Mouse (Mus musculus): ENCODE results near the gene Phpt1.
A peak's percentile ranks its signal among the peaks of the same experiment; 100 is the strongest.

Gene Phpt1

DNA sequence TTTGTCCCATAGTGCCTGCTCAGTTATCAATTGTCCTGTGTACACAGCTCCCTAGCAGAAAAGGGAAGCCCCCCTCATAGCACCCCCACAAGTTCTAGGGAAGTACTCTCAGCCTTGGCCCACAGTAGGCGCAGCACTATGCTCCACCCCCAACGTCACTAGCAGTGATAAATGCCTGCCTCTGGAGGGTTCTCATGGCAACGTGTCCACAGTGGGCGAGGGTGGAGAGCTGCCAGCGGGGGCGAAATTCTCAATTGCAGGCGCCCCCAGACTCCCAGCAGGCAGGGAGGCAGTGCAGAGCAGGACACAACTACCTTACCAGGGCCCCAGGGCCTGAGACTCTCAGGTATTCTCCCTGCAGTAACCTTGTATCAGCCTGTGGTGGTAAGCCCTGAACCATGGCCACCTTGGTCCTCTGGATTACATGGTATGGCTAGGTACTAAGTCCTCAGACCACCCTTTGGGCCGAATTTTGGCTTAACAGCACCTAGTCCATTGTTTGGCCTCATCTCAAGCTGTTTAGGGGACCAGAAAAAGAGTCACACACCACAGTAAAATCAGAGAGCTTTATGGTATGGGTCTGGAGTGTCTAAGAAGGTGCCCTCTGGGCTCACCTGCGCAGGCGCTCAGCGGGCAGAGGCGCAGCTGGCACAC is 7.6 kb upstream of the Phpt1 start:
- DNase-seq (ENCODE audit: low spot score): no peak

DNA sequence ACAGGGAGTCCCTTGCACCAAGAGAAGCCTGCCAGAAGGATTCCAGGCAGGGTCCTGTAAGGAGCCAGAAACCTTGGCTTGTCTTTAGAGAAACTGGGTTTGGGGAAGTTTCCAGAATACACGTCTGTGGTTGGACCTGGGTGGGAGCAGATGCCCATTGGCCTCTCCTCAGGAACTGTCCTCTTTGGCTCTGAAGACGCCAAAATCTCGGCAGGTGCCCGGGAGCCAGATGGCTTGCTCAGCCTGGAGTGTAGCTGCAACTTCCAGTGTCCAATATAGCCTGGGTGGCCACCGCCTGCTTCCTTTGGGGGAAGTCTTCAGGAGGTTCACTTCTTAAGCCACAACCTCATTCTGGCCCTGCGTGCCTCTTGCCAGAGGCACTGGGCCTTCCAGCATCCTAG is 6.9 kb upstream of the Phpt1 start:
- DNase-seq (ENCODE audit: low spot score): no peak

DNA sequence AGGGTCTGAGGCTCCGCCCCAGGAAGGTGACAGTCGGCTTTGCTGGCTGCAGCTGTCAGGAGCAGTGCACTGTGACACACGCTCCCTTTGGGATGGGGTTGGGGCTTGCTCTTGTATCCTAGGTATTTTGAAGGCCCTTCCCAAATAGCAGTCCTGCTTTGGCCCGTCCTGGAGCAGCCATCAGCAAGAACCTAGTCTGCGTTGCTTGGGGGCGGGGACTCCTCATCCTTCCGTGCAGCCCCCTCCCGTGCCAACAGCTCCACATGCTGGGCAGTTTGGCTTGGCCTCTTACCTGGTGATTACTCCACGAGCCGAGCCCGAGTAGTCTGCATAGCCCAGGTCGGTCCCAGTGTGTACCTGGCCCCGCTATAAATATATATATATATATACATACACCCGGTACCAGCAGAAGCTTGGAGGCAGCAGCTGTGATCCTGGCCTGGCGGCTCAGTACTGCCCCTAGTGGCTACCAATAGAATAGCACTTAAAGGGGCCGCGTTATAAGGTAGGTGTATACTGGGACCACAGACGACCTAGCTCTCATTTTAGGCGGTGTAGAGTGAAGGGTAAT is 6.4 kb upstream of the Phpt1 start, which contains the start of gene Ajm1:
Gene Ajm1, minus strand, starts transcription at position 464 of the 571 bp plus-strand sequence.
- DNase-seq (ENCODE audit: low spot score): peak; percentile 69

DNA sequence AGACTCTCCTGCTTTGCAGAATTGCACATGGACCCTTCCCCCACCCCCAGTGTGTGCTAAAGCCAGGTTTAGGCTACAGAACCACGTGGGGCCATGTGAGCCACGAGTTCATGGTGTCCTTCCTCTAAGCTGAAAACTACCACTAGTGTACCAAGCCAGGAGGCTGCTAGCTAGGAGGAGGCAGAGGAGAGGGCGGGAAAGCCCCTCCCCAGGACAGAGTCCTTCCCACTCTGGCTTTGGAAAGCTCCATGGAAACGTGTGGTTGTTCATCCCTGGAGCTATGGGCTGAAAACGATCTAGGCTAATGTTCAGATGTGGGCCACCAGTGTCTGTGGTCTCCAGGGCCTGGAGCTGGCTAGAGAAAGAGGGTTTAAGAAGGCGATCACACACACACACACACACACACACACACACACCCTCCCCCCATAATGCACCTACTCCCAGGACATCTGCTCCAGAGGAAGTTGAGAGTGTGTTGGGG is 5.6 kb upstream of the Phpt1 start:
- no peak for DNase-seq (ENCODE audit: low spot score)

DNA sequence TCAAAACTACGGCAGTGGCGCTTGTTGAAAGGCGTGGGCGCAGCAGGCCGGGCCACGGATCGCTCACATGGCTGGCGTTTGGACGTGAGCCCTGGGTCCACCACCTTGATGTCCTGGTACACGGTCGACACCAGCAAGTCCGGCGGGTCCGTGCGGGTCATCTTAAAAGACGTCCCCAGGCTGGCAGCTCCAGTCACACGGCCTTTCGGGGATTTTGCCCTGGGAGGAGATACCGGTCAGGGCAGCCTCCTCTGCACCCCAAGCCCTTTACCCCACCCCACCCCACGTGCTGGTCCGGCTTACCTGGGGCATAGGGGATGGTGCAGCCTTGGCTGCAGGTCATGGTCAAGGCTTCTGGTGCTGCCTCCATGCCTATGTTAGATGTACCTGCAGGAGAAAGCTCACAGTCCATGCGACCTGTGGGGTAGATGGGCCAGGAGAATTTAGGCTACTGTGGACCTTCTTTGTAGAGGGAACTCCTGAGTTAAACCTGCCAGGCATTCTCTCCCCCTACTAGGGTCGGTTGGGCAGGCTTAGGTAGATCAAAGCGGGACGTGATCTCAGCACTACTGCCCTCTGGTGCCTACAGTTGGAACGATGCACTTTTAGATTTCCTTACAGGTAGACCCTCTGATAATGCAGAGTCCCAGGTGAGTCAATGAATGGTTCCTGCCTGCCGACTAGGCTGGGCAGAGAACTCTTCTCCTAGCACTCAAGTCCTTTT is 4.9 kb upstream of the Phpt1 start:
- peak; percentile 42 for DNase-seq (ENCODE audit: low spot score)

DNA sequence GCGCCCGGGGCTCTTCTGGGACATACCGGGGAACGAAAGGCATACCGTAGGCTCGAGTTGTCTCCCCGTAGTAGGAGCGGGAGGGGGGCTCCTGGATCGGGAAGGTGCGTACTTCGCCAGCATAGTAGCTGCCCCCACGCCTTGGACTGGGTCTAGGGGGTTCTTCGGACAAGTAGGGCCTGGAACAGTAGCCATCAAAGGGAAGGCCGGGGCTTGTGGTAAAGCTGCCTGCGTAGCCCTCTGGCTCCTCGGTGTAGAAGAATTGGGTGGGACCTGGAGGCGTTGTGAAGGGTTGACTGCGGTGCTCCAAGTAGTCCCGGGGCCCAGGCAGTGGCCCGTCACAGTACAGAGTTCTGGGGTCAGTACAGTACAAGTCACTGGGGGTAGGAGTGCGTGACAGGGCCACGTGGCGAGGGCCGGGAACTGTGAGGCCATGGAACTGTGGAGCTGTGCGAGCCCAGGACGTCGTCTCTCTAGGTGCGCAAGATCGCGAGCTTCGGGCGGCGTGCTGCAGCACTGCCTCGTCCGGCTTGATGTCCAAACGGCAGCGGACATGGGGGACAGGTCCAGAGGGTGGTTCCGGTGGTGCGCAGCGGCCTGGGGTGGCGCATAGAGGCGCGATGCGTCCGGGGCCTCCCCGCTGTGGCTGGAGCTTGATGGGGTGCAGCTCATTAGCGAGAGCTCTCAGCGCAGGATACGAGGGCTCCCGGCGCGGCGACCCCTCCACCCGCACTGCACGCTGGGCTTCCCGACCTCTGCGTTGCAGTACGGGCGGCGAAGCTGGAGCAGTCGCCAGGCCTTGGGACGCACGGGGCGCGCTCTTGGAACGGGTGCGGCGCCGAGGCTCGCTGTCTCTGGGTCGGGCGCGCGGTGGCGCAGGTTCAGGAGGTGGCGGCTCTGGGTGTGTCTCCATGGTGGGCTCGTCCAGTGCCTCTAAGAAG is 4.0 kb upstream of the Phpt1 start:
- DNase-seq (ENCODE audit: low spot score): no peak

DNA sequence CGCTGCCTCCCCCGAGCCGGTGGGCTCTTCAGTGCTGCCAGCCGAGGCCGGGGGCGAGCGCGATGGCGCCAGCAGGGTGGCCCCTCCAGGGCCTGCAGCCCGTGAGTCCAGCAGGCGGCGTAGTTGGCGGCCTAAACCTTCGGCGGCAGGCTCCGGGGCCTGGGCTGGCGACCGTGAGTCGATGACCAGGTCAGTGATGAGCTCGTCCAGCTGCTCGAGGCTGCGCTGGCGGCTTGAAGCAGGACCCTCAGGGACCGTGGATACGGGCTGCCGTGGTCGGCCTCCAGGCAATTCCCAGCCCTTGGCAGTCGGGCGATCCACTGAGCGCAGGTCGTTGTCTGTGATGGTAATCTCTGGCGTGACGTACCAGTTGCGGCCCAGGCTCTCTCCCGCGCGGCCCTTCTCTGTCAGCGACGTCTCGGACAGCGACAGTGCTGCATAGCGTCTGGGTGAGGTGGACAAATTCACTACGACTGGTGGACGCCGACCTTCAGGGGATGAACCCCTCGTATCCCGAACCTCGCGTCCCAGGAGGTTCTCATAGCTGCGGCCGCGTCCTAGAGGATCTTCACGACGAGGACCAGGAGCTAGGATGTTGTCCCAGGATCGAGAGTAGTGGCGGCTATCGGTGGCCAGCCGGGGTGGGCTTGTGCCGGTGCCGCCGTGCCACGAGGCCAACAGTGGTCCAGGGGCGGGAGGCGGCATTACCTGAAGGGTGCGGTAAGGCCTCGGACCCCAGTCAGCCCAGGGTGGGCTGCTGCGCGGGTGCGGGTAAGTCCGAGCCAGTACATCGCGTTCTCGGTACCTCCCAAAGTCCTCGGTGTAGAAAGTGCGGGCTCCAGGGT is 3.1 kb upstream of the Phpt1 start:
- no peak for DNase-seq (ENCODE audit: low spot score)

DNA sequence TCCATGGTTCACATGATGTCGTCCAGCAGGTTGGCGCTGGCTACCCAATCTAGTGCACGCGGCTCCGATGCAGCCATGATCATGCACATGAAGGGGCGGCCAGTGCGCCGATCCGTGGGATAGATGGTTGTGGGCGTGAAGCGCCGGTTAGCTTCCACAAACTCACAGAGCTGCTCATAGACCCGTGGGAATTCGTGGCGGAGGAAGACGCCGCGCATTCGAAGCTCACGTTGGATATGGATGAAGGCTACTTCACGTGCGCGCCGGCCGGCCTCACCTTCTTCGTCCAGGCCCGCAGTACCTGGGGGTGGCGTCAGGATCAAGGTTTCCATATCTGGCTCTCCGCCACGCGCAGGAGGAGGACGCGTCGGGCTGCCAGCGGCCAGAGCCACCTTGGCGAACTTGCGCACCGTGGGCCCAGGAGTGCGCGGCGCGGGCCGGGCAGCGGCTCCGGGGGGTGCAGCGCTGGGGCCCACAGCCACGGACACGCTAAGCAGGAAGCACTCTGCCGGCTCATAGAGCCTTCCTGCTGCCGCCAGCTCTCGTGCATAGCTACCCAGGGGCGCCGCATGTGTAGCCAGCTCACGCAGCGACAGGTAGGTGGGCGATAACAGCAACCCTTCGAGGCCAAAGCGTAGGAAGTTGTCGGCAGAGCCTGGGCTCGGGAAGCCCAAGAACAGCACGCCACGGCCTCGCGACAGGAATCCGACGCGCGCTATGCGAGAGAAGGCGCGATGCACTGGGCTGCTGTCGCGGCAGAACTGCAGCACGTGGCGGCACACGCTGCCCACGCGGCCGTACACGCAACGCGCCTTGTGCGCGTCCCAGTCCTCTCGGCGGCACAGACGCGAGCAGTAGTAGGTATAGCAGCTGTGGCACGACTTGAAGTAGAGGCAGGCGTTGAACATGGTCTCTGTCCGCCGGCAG is 2.2 kb upstream of the Phpt1 start:
- no peak for DNase-seq (ENCODE audit: low spot score)

DNA sequence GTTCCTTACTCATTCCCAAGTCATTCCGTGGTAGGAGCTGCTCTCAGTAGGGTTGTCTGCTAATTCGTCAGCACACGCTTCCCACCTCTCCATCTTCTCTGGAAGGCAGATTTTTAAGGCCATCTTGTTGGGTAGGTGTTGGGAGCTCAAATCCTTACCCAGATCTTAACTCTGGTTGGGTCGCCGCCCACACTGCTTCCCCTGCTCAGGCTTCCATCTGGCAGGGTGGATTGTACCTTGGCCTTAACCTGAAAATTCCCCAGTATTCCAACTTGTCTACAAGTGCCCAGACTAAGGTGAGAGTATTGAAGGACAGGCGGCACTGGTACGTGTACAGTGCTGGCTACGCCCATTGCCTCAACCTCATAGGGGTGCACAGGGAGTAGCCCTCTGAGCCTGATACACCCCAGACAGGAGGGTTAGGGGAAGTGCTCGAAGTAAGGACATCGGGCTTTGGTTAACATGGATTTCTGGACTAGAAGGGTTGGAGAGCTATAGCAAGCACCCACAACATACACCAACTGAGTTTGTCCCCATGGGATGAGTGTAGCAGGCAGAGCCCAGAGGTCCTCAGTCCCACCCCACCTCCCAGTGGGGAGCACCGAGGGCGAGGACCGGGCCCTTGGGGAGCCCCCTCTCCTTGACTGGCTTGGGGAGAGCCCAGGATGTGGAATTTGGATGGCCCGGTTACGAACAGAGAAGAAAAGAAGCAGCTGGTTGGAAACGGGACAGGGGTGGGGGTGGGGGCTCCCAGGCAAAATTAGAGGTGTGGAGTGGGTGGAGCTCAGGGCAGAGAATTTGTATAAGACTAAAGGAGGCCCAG is 1.2 kb upstream of the Phpt1 start:
- DNase-seq (ENCODE audit: low spot score): no peak

DNA sequence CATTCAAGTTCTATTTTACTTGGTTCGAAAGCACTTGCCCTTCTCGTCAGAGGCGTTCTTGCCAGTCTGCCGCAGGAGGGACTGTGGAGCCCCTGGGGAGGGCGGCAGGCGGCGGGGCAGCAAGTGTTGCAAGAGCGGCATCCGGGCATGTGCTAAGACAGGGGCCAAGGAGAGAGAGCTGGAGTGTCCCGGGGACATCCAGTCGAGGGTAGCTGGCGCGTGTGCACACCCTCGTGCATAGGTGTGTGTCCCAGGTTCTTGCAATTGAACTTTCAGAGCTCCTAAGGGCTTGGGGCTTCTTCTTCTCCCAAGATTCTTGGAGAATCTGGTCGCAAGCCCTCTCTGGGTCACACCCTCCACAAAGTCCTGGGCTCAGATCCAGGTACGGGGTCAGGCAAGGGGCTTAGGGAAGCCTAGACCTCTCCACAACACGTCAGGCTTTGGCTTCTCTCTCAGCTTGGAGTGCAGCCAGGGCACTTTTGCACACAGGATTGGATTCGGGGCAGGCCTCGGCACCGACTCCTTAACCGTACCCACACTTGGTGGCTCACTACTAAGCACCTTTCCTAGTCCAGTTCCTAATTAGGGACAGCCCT is 506 bp upstream of the Phpt1 start:
- no peak for DNase-seq (ENCODE audit: low spot score)

DNA sequence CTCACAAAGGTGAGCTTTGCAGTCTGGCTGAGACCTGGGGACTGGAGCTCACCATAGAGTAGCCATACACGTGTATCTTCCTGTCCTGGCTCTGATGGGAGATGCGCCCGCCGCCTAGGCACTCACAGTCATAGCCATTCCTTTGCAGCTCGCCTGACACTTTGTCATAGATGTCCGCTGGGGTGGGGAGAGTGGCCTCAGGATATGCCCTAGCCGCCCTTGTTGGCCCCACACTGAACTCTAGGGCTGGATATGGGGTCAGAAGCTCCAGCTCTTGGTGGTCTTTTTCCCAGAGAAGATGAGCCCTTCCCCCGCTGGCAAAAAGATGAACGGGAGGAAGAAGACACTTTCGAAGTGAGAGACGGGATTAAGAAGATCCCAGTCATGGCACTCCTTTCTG is 888 bp downstream of the Phpt1 start:
- no peak for DNase-seq (ENCODE audit: low spot score)

DNA sequence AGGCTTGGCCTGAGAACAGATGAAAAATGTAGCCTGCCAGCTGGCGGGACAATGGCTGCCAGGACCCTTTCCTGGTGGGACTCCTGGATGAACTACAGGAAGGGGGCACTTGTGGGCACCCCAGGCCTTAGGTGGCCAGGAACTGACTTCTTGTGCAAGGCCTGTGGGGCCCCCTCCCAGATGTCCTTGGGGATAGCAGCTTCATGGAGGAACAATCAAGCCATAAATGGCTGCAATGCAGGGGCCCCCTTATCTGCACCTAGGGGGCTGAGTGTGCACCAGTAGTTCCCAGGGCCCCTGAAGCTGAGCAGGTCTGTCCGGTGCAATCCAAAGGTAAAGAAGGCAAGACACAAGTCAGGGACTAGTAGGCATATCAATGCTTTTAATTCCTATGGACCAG is 2.0 kb downstream of the Phpt1 start:
- DNase-seq (ENCODE audit: low spot score): no peak

DNA sequence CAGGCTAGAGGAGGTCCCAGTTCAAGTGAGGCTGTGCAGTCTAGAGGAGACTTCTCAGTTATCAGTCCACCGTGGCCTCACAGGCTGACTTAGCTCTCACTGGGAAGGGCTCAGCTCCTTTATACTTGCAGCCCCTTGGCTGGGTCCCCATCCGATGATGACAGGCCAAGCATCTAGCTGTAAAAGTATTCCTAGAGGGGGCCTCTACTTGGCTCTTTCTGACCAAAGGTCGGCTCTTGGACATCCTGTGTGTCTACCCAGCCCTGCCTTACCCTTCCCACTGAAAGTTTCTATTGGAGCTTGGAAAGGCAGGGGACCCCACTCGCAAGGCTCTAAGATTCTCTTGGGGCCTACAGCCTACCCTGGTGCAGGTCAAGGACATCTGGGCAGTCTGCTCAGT is 3.8 kb downstream of the Phpt1 start:
- DNase-seq (ENCODE audit: low spot score): no peak

DNA sequence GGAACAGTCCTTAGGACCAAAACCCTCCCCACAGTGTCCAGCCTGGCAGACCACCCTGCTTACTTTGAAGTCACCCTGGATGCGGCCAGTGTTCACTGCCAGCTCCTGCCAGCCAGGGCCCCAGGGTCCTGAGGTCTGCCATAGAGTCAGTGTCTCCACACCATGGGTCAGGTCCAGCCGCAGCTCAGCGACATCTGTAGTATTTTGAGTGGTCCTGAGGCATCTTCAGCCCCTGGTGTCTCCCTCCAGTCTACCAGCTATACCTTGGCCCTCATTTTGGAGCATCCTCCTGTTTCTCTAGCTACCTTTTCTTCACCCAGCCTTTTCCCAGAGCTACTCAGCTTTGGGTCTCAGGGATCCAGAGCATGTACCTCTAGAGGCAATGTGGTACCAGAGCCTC is 5.7 kb downstream of the Phpt1 start:
- DNase-seq (ENCODE audit: low spot score): no peak

DNA sequence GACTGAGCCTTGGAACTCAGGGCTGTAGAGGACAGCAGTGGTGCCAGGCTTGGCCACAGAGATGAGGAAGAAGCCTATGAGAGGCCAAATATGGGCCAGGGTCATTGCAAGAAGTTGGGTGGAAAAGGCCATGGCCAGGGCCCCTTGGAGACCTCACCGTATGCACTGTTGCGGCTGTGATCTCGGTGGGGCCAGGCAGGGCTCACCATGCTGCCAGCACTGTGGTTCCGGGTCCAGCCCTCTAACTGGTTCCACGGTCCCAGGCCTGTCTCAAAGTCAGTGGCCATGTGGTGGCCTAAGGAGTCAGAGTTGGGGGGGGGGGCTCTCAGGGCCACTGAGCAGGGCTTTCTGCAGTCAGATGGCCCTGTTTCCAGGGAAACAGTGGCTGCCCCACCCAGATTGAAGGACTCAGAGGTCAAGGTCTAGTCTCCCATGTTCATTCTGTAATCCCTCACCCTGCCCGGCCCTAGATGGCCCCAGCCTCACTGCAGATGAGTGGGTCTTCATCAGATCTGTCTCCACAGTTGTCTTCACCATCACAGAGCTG is 6.5 kb downstream of the Phpt1 start:
- DNase-seq (ENCODE audit: low spot score): no peak

DNA sequence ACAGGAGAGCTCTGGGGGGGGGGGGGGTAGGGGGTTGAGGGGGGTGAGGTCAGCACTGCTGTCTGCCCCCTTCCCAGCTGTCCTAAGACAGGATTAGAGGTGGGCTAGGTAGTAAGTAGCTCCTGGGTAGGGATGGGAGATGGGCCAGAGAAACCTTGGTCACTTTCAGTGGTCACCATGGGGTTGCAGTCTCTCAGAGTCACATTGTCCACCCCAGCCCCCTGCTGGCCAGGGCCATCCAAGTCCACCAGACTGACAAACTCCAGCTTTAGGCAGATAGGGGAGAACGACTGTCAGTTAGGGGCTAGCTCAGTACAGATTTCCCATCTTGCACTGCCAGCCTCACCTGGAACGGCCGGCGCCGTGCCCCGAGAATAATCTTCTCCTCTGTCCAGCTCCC is 8.5 kb downstream of the Phpt1 start:
- DNase-seq (ENCODE audit: low spot score): no peak

DNA sequence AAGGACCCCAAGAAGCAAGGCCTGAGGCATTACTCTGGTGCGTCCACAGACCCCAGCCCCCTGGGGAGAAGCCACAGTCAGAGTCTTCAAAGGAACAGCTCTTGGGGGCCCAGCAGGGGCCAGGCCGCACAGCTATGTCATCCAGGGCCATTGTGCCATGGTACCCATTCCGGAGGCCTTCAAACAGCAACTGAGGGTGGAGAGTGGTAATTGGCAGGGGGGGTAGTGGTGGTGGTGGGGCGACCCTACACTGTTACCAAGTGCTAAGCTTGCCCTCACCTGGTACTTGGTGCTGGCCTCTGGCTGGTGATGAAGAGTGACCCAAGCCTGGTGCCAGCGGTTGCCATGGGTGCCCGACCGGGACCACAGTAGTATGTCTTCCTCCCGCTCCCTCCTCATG is 9.3 kb downstream of the Phpt1 start:
- no peak for DNase-seq (ENCODE audit: low spot score)

DNA sequence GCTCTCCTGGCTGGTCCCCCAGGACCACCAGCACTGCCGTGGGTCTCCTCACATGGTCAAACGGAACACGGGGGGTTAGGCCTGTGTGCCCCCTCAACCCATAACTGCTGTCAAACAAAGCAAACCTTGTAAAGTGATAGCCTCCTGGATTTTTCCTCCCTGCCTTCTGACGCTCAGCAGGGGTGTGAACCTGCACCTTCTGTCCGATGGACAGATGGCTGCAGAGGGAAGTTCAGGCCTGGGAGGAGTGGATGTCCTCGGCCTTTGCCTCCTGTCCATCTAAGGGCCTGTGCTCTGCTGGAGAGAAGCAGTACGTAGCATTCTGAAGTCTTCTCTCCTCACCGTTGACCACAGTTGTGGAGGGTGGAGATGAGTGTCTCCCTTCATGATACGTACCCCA is 13.1 kb downstream of the Phpt1 start:
- no peak for DNase-seq (ENCODE audit: low spot score)

DNA sequence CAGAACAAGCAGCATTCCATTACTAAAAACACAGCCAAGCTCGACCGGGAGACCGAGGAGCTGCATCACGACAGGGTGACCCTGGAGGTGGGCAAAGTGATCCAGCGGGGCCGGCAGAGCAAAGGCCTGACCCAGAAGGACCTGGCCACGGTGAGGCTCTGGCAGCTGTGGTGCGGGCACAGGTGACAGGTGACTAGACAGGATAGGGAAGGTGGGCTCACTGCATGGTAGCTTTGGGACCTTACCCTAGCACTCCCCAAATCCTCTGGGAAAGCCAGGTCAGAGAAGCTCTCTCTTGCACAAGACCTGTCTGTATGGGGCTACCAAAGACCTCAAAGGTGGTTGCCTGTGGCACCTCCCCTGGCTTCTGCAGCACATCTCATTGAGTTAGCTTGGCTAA is 14.5 kb downstream of the Phpt1 start:
- no peak for DNase-seq (ENCODE audit: low spot score)
